Mouse (Mus musculus) ES-Bruce4 (cell line): ENCODE measurements at regions not wholly inside any gene's neighbourhood (a gene's known extent, or its start where the extent isn't known, plus 50 kb on each side); places are given as distances from the start of the nearest gene placed in this dataset.

ENCODE experiments used
- CTCF ChIP-seq: IDR thresholded peaks from one replicate; pipeline ENCODE4 v1.8.1; 2011; ENCODE audit warnings: low read depth, low read length
- EP300 ChIP-seq: IDR thresholded peaks from 2 replicates; pipeline ENCODE4 v1.6.1; 2011; ENCODE audit warnings: low read depth, low read length; ENCODE audit not compliant: insufficient read depth

GRCm38 (mm10) chr6:91598942-91599341 lies 83.2 kb downstream of the Lsm3 start:
- TF ChIP-seq CTCF, result no peak
- TF ChIP-seq EP300, result no peak
